Mouse (Mus musculus): Measurements from ENCODE around the gene Ccdc149. TPM values are rescaled to one million over a fixed set of nuclear protein-coding genes. Genes with fewer than 3 reads are reported as not detected.

The Ccdc149 gene
- total and polyA plus RNA-seq, 3 experiments = not detected

GRCm38 (mm10) chr5:52411567-52411966 is 59.8 kb downstream of the Ccdc149 start:
- H3K4me3 ChIP-seq (replicated peaks in 1 of 3; ENCODE audit: low read depth in 2 of 3, low read length in 2 of 3, poor library complexity in 1 of 3) = no peak overlapping the region
- H3K27ac ChIP-seq (ENCODE audit: insufficient read depth, low read depth) = no peak overlapping the region
- DNase-seq (ENCODE audit: extremely low read depth) = peak; percentile 24
- peaks cover 4% of the 10 kb centered on the region for H3K9me3 ChIP-seq (replicated peaks; ENCODE audit: low read length)
- no peaks in the 10 kb centered on the region for H3K79me2 ChIP-seq (replicated peaks; ENCODE audit: control insufficient read depth, extremely low read depth, insufficient read depth, poor library complexity, severe bottlenecking)
- peaks cover 0 to 4% of the 10 kb centered on the region in 2 experiments; a peak in 1 of 4 replicates for H3K4me1 ChIP-seq (ENCODE audit: control insufficient read depth in 1 of 2, insufficient read depth in 2 of 2)
- H3K36me3 ChIP-seq (replicated peaks in 1 of 2; ENCODE audit: control insufficient read depth in 1 of 2, insufficient read depth in 1 of 2, low read length in 1 of 2) = no peaks in the 10 kb centered on the region
- dilution Hi-C loops (cut with MboI; ENCODE audit: extremely low pct_ligation_motif_present, extremely low pct_unique_long_range_greater_than_20kb, low sequenced_read_pairs) = no loop called here
- TF ChIP-seq ZNF384 (IDR thresholded peaks at IDR 0.05; ENCODE audit: low read depth, low read length) (no peak), PAX5 (IDR thresholded peaks at IDR 0.05; ENCODE audit: low read length) (no peak), MEF2A (IDR thresholded peaks at IDR 0.05; ENCODE audit: borderline replicate concordance, low read depth, low read length) (no peak)
- H3K4me2 ChIP-seq (ENCODE audit: insufficient read depth, low read depth, poor library complexity, severe bottlenecking) = no peak overlapping the region
- H3K27me3 ChIP-seq (replicated peaks) = no peaks in the 10 kb centered on the region
- in situ Hi-C loops (cut with MboI; ENCODE audit: low pct_ligation_motif_present, low pct_unique_long_range_greater_than_20kb, low sequenced_read_pairs) = no loop called here
- no peak overlapping the region for H3K9ac ChIP-seq (ENCODE audit: insufficient read depth, low read depth)

- in situ Hi-C loops (cut with MboI; ENCODE audit: low pct_ligation_motif_present, low pct_unique_long_range_greater_than_20kb, low sequenced_read_pairs) = no loop called here
- peaks cover 4% of the 10 kb centered on the region for H3K9me3 ChIP-seq (replicated peaks; ENCODE audit: low read length)
- H3K9ac ChIP-seq (ENCODE audit: insufficient read depth, low read depth) = no peak overlapping the region
- dilution Hi-C loops (cut with MboI; ENCODE audit: extremely low pct_ligation_motif_present, extremely low pct_unique_long_range_greater_than_20kb, low sequenced_read_pairs) = no loop called here
- peaks cover 0 to 4% of the 10 kb centered on the region in 2 experiments; a peak in 1 of 4 replicates for H3K4me1 ChIP-seq (ENCODE audit: control insufficient read depth in 1 of 2, insufficient read depth in 2 of 2)
- TF ChIP-seq TCF12 (IDR thresholded peaks at IDR 0.05; ENCODE audit: low read depth, low read length) (no peak), IRF4 (IDR thresholded peaks at IDR 0.05; ENCODE audit: low read depth, low read length) (no peak), KAT2A (IDR thresholded peaks at IDR 0.05; ENCODE audit: insufficient replicate concordance, low read length) (no peak), USF1 (IDR thresholded peaks at IDR 0.05; ENCODE audit: low read depth, low read length) (no peak), SIN3A (IDR thresholded peaks at IDR 0.05; ENCODE audit: low read length) (no peak), RCOR1 (conservative IDR thresholded peaks at IDR 0.05; ENCODE audit: low read depth, low read length) (no peak), ELF1 (IDR thresholded peaks at IDR 0.05; ENCODE audit: low read depth, low read length) (no peak), SMC3 (IDR thresholded peaks at IDR 0.05; ENCODE audit: low read depth, low read length) (no peak)
- DNase-seq (ENCODE audit: extremely low read depth) = no peak
- no peaks in the 10 kb centered on the region for H3K79me2 ChIP-seq (replicated peaks; ENCODE audit: control insufficient read depth, extremely low read depth, insufficient read depth, poor library complexity, severe bottlenecking)
- H3K27ac ChIP-seq (ENCODE audit: insufficient read depth, low read depth) = no peak overlapping the region
- no peaks in the 10 kb centered on the region for H3K36me3 ChIP-seq (replicated peaks in 1 of 2; ENCODE audit: control insufficient read depth in 1 of 2, insufficient read depth in 1 of 2, low read length in 1 of 2)
- H3K27me3 ChIP-seq (replicated peaks) = no peaks in the 10 kb centered on the region
- no peak overlapping the region for H3K4me3 ChIP-seq (replicated peaks in 1 of 3; ENCODE audit: low read depth in 2 of 3, low read length in 2 of 3, poor library complexity in 1 of 3)
- no peak overlapping the region for H3K4me2 ChIP-seq (ENCODE audit: insufficient read depth, low read depth, poor library complexity, severe bottlenecking)
Measured at GRCm38 (mm10) chr5:52410197-52410596, 61.1 kb downstream of the Ccdc149 start.

- no peak overlapping the region for H3K27ac ChIP-seq (ENCODE audit: insufficient read depth, low read depth)
- TF ChIP-seq TCF12 (IDR thresholded peaks at IDR 0.05; ENCODE audit: low read depth, low read length) (no peak), NRF1 (IDR thresholded peaks at IDR 0.05; ENCODE audit: low read depth, low read length) (no peak), KAT2A (IDR thresholded peaks at IDR 0.05; ENCODE audit: insufficient replicate concordance, low read length) (no peak), IRF4 (IDR thresholded peaks at IDR 0.05; ENCODE audit: low read depth, low read length) (no peak), ETS1 (conservative IDR thresholded peaks at IDR 0.05; ENCODE audit: low read depth, low read length) (no peak), CHD2 (IDR thresholded peaks at IDR 0.05; ENCODE audit: low read length) (no peak), JUN (IDR thresholded peaks at IDR 0.05; ENCODE audit: insufficient read depth, low read depth, low read length) (no peak), E2F4 (IDR thresholded peaks at IDR 0.05; ENCODE audit: insufficient replicate concordance, low read depth, low read length) (no peak), CHD1 (IDR thresholded peaks at IDR 0.05; ENCODE audit: low read depth, low read length) (no peak), ELF1 (IDR thresholded peaks at IDR 0.05; ENCODE audit: low read depth, low read length) (no peak), PAX5 (IDR thresholded peaks at IDR 0.05; ENCODE audit: low read length) (no peak), ZNF384 (IDR thresholded peaks at IDR 0.05; ENCODE audit: low read depth, low read length) (no peak)
- H3K79me2 ChIP-seq (replicated peaks; ENCODE audit: control insufficient read depth, extremely low read depth, insufficient read depth, poor library complexity, severe bottlenecking) = no peaks in the 10 kb centered on the region
- H3K4me3 ChIP-seq (replicated peaks in 1 of 3; ENCODE audit: low read depth in 2 of 3, low read length in 2 of 3, poor library complexity in 1 of 3) = no peak overlapping the region
- no peaks in the 10 kb centered on the region for H3K36me3 ChIP-seq (replicated peaks in 1 of 2; ENCODE audit: control insufficient read depth in 1 of 2, insufficient read depth in 1 of 2, low read length in 1 of 2)
- in situ Hi-C loops (cut with MboI; ENCODE audit: low pct_ligation_motif_present, low pct_unique_long_range_greater_than_20kb, low sequenced_read_pairs) = no loop called here
- peaks cover 1% of the 10 kb centered on the region for H3K9me3 ChIP-seq (replicated peaks; ENCODE audit: low read length)
- no peaks in the 10 kb centered on the region for H3K27me3 ChIP-seq (replicated peaks)
- H3K9ac ChIP-seq (ENCODE audit: insufficient read depth, low read depth) = no peak overlapping the region
- peaks cover 0 to 4% of the 10 kb centered on the region in 2 experiments; a peak in 1 of 4 replicates for H3K4me1 ChIP-seq (ENCODE audit: control insufficient read depth in 1 of 2, insufficient read depth in 2 of 2)
- DNase-seq (ENCODE audit: extremely low read depth) = no peak
- H3K4me2 ChIP-seq (ENCODE audit: insufficient read depth, low read depth, poor library complexity, severe bottlenecking) = no peak overlapping the region
- dilution Hi-C loops (cut with MboI; ENCODE audit: extremely low pct_ligation_motif_present, extremely low pct_unique_long_range_greater_than_20kb, low sequenced_read_pairs) = no loop called here
Measured at GRCm38 (mm10) chr5:52408668-52409315, 62.5 kb downstream of the Ccdc149 start.
